Mouse (Mus musculus): ENCODE results near the gene Nudcd2. TPM values are rescaled to one million over a fixed set of nuclear protein-coding genes. Genes with fewer than 3 reads are reported as not detected.
A peak's percentile ranks its signal among the peaks of the same experiment; 100 is the strongest.

Nudcd2 gene
- total and polyA plus RNA-seq, 3 experiments: 89.8 to 221 (median 119) TPM

DNA sequence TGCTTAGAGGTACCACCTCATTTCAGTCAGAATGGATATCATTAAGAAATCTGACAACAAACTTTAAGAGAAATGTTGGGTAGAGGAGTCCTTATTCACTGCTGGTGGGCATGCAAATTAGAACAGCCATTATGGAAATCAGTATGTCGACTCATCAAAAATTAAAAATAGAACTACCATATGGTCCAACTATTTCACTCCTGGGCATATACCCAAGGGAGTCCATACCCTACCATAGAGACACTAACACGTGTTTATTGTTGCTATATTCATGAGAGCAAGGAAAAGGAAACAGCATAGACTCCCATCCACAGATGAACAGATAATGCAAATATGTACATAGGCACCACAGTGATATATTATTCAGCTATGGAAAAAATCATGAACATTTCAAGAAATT, 48.4 kb downstream of the Nudcd2 start:
- no peak for DNase-seq (ENCODE audit: extremely low read depth)
- Histone ChIP-seq H3K4me1 (ENCODE audit: control insufficient read depth in 1 of 2, insufficient read depth in 2 of 2) (peaks cover 0 to 11% of the 10 kb centered on the region in 2 experiments; a peak in 2 of 4 replicates), H3K27me3 (replicated peaks) (no peaks in the 10 kb centered on the region), H3K27ac (ENCODE audit: insufficient read depth, low read depth) (no peak overlapping the region), H3K4me3 (replicated peaks in 1 of 3; ENCODE audit: low read depth in 2 of 3, low read length in 2 of 3, poor library complexity in 1 of 3) (no peak overlapping the region), H3K4me2 (ENCODE audit: insufficient read depth, low read depth, poor library complexity, severe bottlenecking) (peak overlapping the region; percentile 21; the same call in 1 of the 2 replicates), H3K36me3 (replicated peaks in 1 of 2; ENCODE audit: control insufficient read depth in 1 of 2, insufficient read depth in 1 of 2, low read length in 1 of 2) (no peaks in the 10 kb centered on the region), H3K79me2 (replicated peaks; ENCODE audit: control insufficient read depth, extremely low read depth, insufficient read depth, poor library complexity, severe bottlenecking) (no peaks in the 10 kb centered on the region), H3K9ac (ENCODE audit: insufficient read depth, low read depth) (no peak overlapping the region), H3K9me3 (replicated peaks; ENCODE audit: low read length) (no peaks in the 10 kb centered on the region)
- TF ChIP-seq ZC3H11A (IDR thresholded peaks at IDR 0.05; ENCODE audit: low read depth, low read length) (no peak), MAFK (IDR thresholded peaks at IDR 0.05; ENCODE audit: insufficient replicate concordance, low read length) (0 out of 2 replicates have a peak, but pooled peaks have one; percentile 13)
- dilution Hi-C loops (cut with MboI; ENCODE audit: extremely low pct_ligation_motif_present, extremely low pct_unique_long_range_greater_than_20kb, low sequenced_read_pairs): no loop called here
- in situ Hi-C loops (cut with MboI; ENCODE audit: low pct_ligation_motif_present, low pct_unique_long_range_greater_than_20kb, low sequenced_read_pairs): loop anchor here (10.0 kb wide), 1 partner anchor 53 kb away; no protein-coding TSS in a partner anchor

DNA sequence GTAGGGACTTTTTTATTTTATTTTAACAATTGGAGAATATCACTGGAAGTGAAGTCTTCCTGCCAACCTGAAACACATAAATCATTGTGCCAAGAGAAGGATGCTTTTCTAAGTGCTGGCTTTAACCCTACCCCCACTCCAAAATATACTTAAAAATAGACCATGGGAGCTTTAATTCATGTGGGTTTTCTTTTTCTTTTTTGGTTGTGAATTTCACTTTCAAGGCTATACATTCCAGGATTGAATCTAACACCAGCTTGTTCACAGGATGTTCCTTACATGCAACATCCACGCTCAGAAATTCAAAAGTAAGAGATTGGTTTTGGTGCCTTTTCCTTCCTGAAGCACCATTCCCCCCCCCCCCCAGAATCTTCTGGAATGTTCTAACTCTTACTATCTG, 49.9 kb downstream of the Nudcd2 start:
- peaks cover 0 to 11% of the 10 kb centered on the region in 2 experiments; a peak in 2 of 4 replicates for H3K4me1 ChIP-seq (ENCODE audit: control insufficient read depth in 1 of 2, insufficient read depth in 2 of 2)
- TF ChIP-seq TCF12 (IDR thresholded peaks at IDR 0.05; ENCODE audit: low read depth, low read length) (no peak), PAX5 (IDR thresholded peaks at IDR 0.05; ENCODE audit: low read length) (no peak), MEF2A (IDR thresholded peaks at IDR 0.05; ENCODE audit: borderline replicate concordance, low read depth, low read length) (no peak), BHLHE40 (IDR thresholded peaks at IDR 0.05; ENCODE audit: low read depth, low read length) (no peak), CHD1 (IDR thresholded peaks at IDR 0.05; ENCODE audit: low read depth, low read length) (no peak), MAX (IDR thresholded peaks at IDR 0.05; ENCODE audit: low read length) (no peak), SMC3 (IDR thresholded peaks at IDR 0.05; ENCODE audit: low read depth, low read length) (no peak), POLR2AphosphoS2 (IDR thresholded peaks at IDR 0.05; ENCODE audit: low read depth, low read length) (no peak), CTCF (conservative IDR thresholded peaks at IDR 0.05 in 1 of 2, IDR thresholded peaks at IDR 0.05 in 1 of 2; ENCODE audit: low read depth in 2 of 2, low read length in 2 of 2) (no peak), POLR2A (IDR thresholded peaks at IDR 0.05; ENCODE audit: low read depth, low read length) (no peak), USF1 (IDR thresholded peaks at IDR 0.05; ENCODE audit: low read depth, low read length) (no peak), E2F4 (IDR thresholded peaks at IDR 0.05; ENCODE audit: insufficient replicate concordance, low read depth, low read length) (no peak), JUN (IDR thresholded peaks at IDR 0.05; ENCODE audit: insufficient read depth, low read depth, low read length) (no peak), NRF1 (IDR thresholded peaks at IDR 0.05; ENCODE audit: low read depth, low read length) (no peak), MAFK (IDR thresholded peaks at IDR 0.05; ENCODE audit: insufficient replicate concordance, low read length) (no peak), MYC (IDR thresholded peaks at IDR 0.05; ENCODE audit: low read depth, low read length) (no peak), IRF4 (IDR thresholded peaks at IDR 0.05; ENCODE audit: low read depth, low read length) (no peak)

More for the DNA sequence above, 49.9 kb downstream of the Nudcd2 start:
- in situ Hi-C loops (cut with MboI; ENCODE audit: low pct_ligation_motif_present, low pct_unique_long_range_greater_than_20kb, low sequenced_read_pairs) (loop anchor here (10.0 kb wide), 1 partner anchor 51 kb away; no protein-coding TSS in a partner anchor), dilution Hi-C loops (cut with MboI; ENCODE audit: extremely low pct_ligation_motif_present, extremely low pct_unique_long_range_greater_than_20kb, low sequenced_read_pairs) (no loop called here)
- Histone ChIP-seq H3K9ac (ENCODE audit: insufficient read depth, low read depth) (no peak overlapping the region), H3K4me3 (replicated peaks in 1 of 3; ENCODE audit: low read depth in 2 of 3, low read length in 2 of 3, poor library complexity in 1 of 3) (no peak overlapping the region), H3K4me2 (ENCODE audit: insufficient read depth, low read depth, poor library complexity, severe bottlenecking) (no peak overlapping the region), H3K27ac (ENCODE audit: insufficient read depth, low read depth) (no peak overlapping the region), H3K36me3 (replicated peaks in 1 of 2; ENCODE audit: control insufficient read depth in 1 of 2, insufficient read depth in 1 of 2, low read length in 1 of 2) (no peaks in the 10 kb centered on the region), H3K9me3 (replicated peaks; ENCODE audit: low read length) (no peaks in the 10 kb centered on the region), H3K27me3 (replicated peaks) (no peaks in the 10 kb centered on the region), H3K79me2 (replicated peaks; ENCODE audit: control insufficient read depth, extremely low read depth, insufficient read depth, poor library complexity, severe bottlenecking) (no peaks in the 10 kb centered on the region)
- no peak for DNase-seq (ENCODE audit: extremely low read depth)
